In the genomic region with DNA sequence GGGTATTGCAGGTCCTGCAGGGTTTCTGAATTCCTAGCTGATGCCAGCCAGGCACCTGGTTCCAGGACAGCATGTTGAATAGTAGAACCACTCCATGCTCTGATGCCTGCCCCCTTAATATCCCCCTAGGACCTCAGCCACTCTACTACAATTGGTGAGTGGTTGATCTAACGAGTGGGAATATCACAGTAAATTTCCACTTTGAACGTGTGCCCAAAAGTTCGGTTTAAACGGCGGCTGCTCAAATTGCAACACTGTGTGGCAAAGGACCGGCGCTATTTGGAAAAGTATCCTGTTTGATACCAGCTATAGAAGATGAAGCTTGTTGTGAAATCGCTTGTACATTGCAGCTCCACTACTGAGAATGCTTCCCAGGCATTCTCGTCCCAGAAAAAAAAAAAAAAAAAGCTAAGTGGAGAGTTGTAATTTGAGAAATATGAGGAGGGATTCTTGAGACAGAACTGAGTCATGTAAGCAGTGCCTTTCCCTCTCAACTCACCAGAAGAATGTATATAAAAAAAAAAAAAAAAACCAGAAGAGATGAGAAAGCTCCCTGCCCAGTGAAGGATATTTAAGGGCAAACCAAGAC, we compare ENCODE assay signal across 15 mouse cellular contexts. TPM values are rescaled to one million over a fixed set of nuclear protein-coding genes. Genes with fewer than 3 reads are reported as not detected.
"Had no signal": no experiment of that assay in that cellular context is flagged by ENCODE, and none has a peak within 500 bp of the region (broad histone marks: within the 10 kb centered on the region; RNA-seq: fewer than 3 reads in every experiment).

No protein-coding gene starts in this region.

- DNase-seq: kidney, adult 9 months; kidney, postnatal 10 days; kidney, postnatal 4 days; retina, postnatal 1 day; thymus, postnatal 36 days had no signal

- H3K9ac ChIP-seq: liver, embryonic 15.5 days; neural tube, embryonic 13.5 days; stomach, embryonic 15.5 days had no signal

- H3K4me2 ChIP-seq: liver, embryonic 11.5 days; liver, embryonic 15.5 days; neural tube, embryonic 13.5 days; stomach, embryonic 15.5 days had no signal

- H3K36me3 ChIP-seq: limb, embryonic 10.5 days; liver, embryonic 15.5 days; midbrain, embryonic 10.5 days; neural tube, embryonic 13.5 days; stomach, embryonic 15.5 days had no signal

- H3K4me3 ChIP-seq: left cerebral cortex, adult 2 months; limb, embryonic 10.5 days; liver, embryonic 15.5 days; midbrain, embryonic 10.5 days; neural tube, embryonic 13.5 days; stomach, embryonic 15.5 days had no signal

- ATAC-seq: intestine, postnatal 0 days; midbrain, embryonic 16.5 days had no signal

- H3K4me1 ChIP-seq: limb, embryonic 10.5 days; liver, embryonic 15.5 days; neural tube, embryonic 13.5 days; stomach, embryonic 15.5 days had no signal

- H3K27me3 ChIP-seq: liver, embryonic 15.5 days; neural tube, embryonic 13.5 days; stomach, embryonic 15.5 days had no signal

- H3K9me3 ChIP-seq: limb, embryonic 10.5 days; liver, embryonic 15.5 days; midbrain, embryonic 10.5 days; stomach, embryonic 15.5 days had no signal

- H3K27ac ChIP-seq: left cerebral cortex, adult 2 months; limb, embryonic 10.5 days; liver, embryonic 15.5 days; midbrain, embryonic 10.5 days; neural tube, embryonic 13.5 days; stomach, embryonic 15.5 days had no signal

RNA-seq across cellular contexts. Expression of gene Shisa6, which starts 26.8 kb away (rescaled TPM):
- total RNA-seq: megakaryocyte, adult 5-6 weeks had no signal
- polyA plus RNA-seq: liver, embryonic 15.5 days had no signal
